Mouse (Mus musculus): ENCODE results near the gene Zfand6. TPM values are rescaled to one million over a fixed set of nuclear protein-coding genes. Genes with fewer than 3 reads are reported as not detected.

Gene Zfand6
- polyA plus RNA-seq, 1 experiment from 2014 or later = 185 TPM

GRCm38 (mm10) chr7:84600631-84601030 is 89.1 kb downstream of the Zfand6 start:
- Histone ChIP-seq H3K27ac (no peak overlapping the region), H3K4me3 (no peak overlapping the region), H3K4me1 (peaks cover 9% of the 10 kb centered on the region), H3K9me3 (replicated peaks) (no peaks in the 10 kb centered on the region), H3K27me3 (ENCODE audit: low read depth, poor library complexity, severe bottlenecking) (no peaks in the 10 kb centered on the region), H3K36me3 (no peaks in the 10 kb centered on the region)
- 89% methylated on average over 2 of the region's 2 CpGs for WGBS
- no peak for DNase-seq (ENCODE audit: low spot score)

- no peaks in the 10 kb centered on the region for H3K27me3 ChIP-seq (ENCODE audit: low read depth, poor library complexity, severe bottlenecking)
- no peaks in the 10 kb centered on the region for H3K4me1 ChIP-seq
- no peak overlapping the region for H3K27ac ChIP-seq
- WGBS = 87% methylated on average over 3 of the region's 3 CpGs
- no peak for DNase-seq (ENCODE audit: low spot score)
- no peak overlapping the region for H3K4me3 ChIP-seq
- H3K9me3 ChIP-seq (replicated peaks) = no peaks in the 10 kb centered on the region
- H3K36me3 ChIP-seq = no peaks in the 10 kb centered on the region
These were observed 93.1 kb downstream of the Zfand6 start for GRCm38 (mm10) chr7:84596633-84597032.

GRCm38 (mm10) chr7:84596002-84596401 is 93.8 kb downstream of the Zfand6 start:
- 89% methylated on average over 3 of the region's 3 CpGs for WGBS
- no peak overlapping the region for H3K4me3 ChIP-seq
- no peak overlapping the region for H3K27ac ChIP-seq

GRCm38 (mm10) chr7:84594917-84595303 is 94.8 kb downstream of the Zfand6 start:
- H3K36me3 ChIP-seq = no peaks in the 10 kb centered on the region
- H3K4me3 ChIP-seq = no peak overlapping the region
- H3K4me1 ChIP-seq = no peaks in the 10 kb centered on the region
- no peaks in the 10 kb centered on the region for H3K27me3 ChIP-seq (ENCODE audit: low read depth, poor library complexity, severe bottlenecking)
- H3K9me3 ChIP-seq (replicated peaks) = no peaks in the 10 kb centered on the region
- H3K27ac ChIP-seq = 0 out of 2 replicates have a peak overlapping the region, but pooled peaks have one; percentile 19
- DNase-seq (ENCODE audit: low spot score) = no peak

More at GRCm38 (mm10) chr7:84596002-84596401, 93.8 kb downstream of the Zfand6 start:
- Histone ChIP-seq H3K36me3 (no peaks in the 10 kb centered on the region), H3K4me1 (no peaks in the 10 kb centered on the region), H3K9me3 (replicated peaks) (no peaks in the 10 kb centered on the region), H3K27me3 (ENCODE audit: low read depth, poor library complexity, severe bottlenecking) (no peaks in the 10 kb centered on the region)
- no peak for DNase-seq (ENCODE audit: low spot score)

GRCm38 (mm10) chr7:84594087-84594916 is 95.5 kb downstream of the Zfand6 start:
- Histone ChIP-seq H3K4me1 (no peaks in the 10 kb centered on the region), H3K27me3 (ENCODE audit: low read depth, poor library complexity, severe bottlenecking) (no peaks in the 10 kb centered on the region), H3K4me3 (no peak overlapping the region), H3K36me3 (no peaks in the 10 kb centered on the region), H3K9me3 (replicated peaks) (no peaks in the 10 kb centered on the region), H3K27ac (0 out of 2 replicates have a peak overlapping the region, but pooled peaks have one; percentile 19)
- DNase-seq (ENCODE audit: low spot score) = peak; percentile 45
- WGBS = 61% methylated on average over 8 of the region's 8 CpGs

- WGBS = 93% methylated on average over 3 of the region's 3 CpGs
- H3K27ac ChIP-seq = no peak overlapping the region
- no peak for DNase-seq (ENCODE audit: low spot score)
- H3K36me3 ChIP-seq = no peaks in the 10 kb centered on the region
- H3K9me3 ChIP-seq (replicated peaks) = no peaks in the 10 kb centered on the region
- H3K4me1 ChIP-seq = no peaks in the 10 kb centered on the region
- H3K27me3 ChIP-seq (ENCODE audit: low read depth, poor library complexity, severe bottlenecking) = no peaks in the 10 kb centered on the region
- H3K4me3 ChIP-seq = no peak overlapping the region
These were observed 98.4 kb downstream of the Zfand6 start for GRCm38 (mm10) chr7:84591347-84591746.

- WGBS = 95% methylated on average over 2 of the region's 2 CpGs
These were observed 99.1 kb downstream of the Zfand6 start for GRCm38 (mm10) chr7:84590622-84591021.

GRCm38 (mm10) chr7:84587101-84587783 is 102.5 kb downstream of the Zfand6 start:
- Histone ChIP-seq H3K4me3 (no peak overlapping the region), H3K27me3 (ENCODE audit: low read depth, poor library complexity, severe bottlenecking) (no peaks in the 10 kb centered on the region), H3K27ac (no peak overlapping the region), H3K9me3 (replicated peaks) (no peaks in the 10 kb centered on the region), H3K36me3 (no peaks in the 10 kb centered on the region), H3K4me1 (no peaks in the 10 kb centered on the region)
- 92% methylated on average over 5 of the region's 5 CpGs for WGBS
- DNase-seq (ENCODE audit: low spot score) = no peak

More at GRCm38 (mm10) chr7:84590622-84591021, 99.1 kb downstream of the Zfand6 start:
- no peaks in the 10 kb centered on the region for H3K27me3 ChIP-seq (ENCODE audit: low read depth, poor library complexity, severe bottlenecking)
- H3K9me3 ChIP-seq (replicated peaks) = no peaks in the 10 kb centered on the region
- no peak for DNase-seq (ENCODE audit: low spot score)
- no peak overlapping the region for H3K27ac ChIP-seq
- no peaks in the 10 kb centered on the region for H3K36me3 ChIP-seq
- H3K4me3 ChIP-seq = no peak overlapping the region
- H3K4me1 ChIP-seq = no peaks in the 10 kb centered on the region

GRCm38 (mm10) chr7:84586360-84587100 is 103.2 kb downstream of the Zfand6 start:
- no peaks in the 10 kb centered on the region for H3K4me1 ChIP-seq
- no peak overlapping the region for H3K27ac ChIP-seq
- DNase-seq (ENCODE audit: low spot score) = no peak
- WGBS = 93% methylated on average over 3 of the region's 3 CpGs
- no peaks in the 10 kb centered on the region for H3K9me3 ChIP-seq (replicated peaks)
- no peaks in the 10 kb centered on the region for H3K36me3 ChIP-seq
- no peaks in the 10 kb centered on the region for H3K27me3 ChIP-seq (ENCODE audit: low read depth, poor library complexity, severe bottlenecking)
- H3K4me3 ChIP-seq = no peak overlapping the region

- Histone ChIP-seq H3K36me3 (no peaks in the 10 kb centered on the region), H3K27me3 (ENCODE audit: low read depth, poor library complexity, severe bottlenecking) (no peaks in the 10 kb centered on the region), H3K9me3 (replicated peaks) (no peaks in the 10 kb centered on the region), H3K4me1 (no peaks in the 10 kb centered on the region), H3K4me3 (no peak overlapping the region), H3K27ac (no peak overlapping the region)
- WGBS = 94% methylated on average over 4 of the region's 4 CpGs
- DNase-seq (ENCODE audit: low spot score) = no peak
These were observed 104.7 kb downstream of the Zfand6 start for GRCm38 (mm10) chr7:84585086-84585485.

GRCm38 (mm10) chr7:84579769-84580168 is 110.0 kb downstream of the Zfand6 start:
- Histone ChIP-seq H3K9me3 (replicated peaks) (no peaks in the 10 kb centered on the region), H3K36me3 (no peaks in the 10 kb centered on the region), H3K27me3 (ENCODE audit: low read depth, poor library complexity, severe bottlenecking) (no peaks in the 10 kb centered on the region), H3K27ac (no peak overlapping the region), H3K4me3 (no peak overlapping the region), H3K4me1 (no peaks in the 10 kb centered on the region)
- DNase-seq (ENCODE audit: low spot score) = no peak
- 95% methylated on average over 1 of the region's 1 CpGs for WGBS

- Histone ChIP-seq H3K27ac (no peak overlapping the region), H3K4me3 (no peak overlapping the region), H3K9me3 (replicated peaks) (no peaks in the 10 kb centered on the region), H3K36me3 (no peaks in the 10 kb centered on the region), H3K27me3 (ENCODE audit: low read depth, poor library complexity, severe bottlenecking) (no peaks in the 10 kb centered on the region), H3K4me1 (no peaks in the 10 kb centered on the region)
- DNase-seq (ENCODE audit: low spot score) = no peak
- WGBS = 83% methylated on average over 1 of the region's 1 CpGs
These were observed 110.9 kb downstream of the Zfand6 start for GRCm38 (mm10) chr7:84578841-84579240.

- H3K4me1 ChIP-seq = no peaks in the 10 kb centered on the region
- no peak overlapping the region for H3K4me3 ChIP-seq
- H3K27me3 ChIP-seq (ENCODE audit: low read depth, poor library complexity, severe bottlenecking) = no peaks in the 10 kb centered on the region
- 76% methylated on average over 2 of the region's 2 CpGs for WGBS
- H3K36me3 ChIP-seq = no peaks in the 10 kb centered on the region
- H3K27ac ChIP-seq = no peak overlapping the region
- H3K9me3 ChIP-seq (replicated peaks) = no peaks in the 10 kb centered on the region
- no peak for DNase-seq (ENCODE audit: low spot score)
These were observed 112.7 kb downstream of the Zfand6 start for GRCm38 (mm10) chr7:84577034-84577433.
